Mouse (Mus musculus) G1E (cell line): ENCODE results near the gene Ccl2. TPM values are rescaled to one million over a fixed set of nuclear protein-coding genes. Genes with fewer than 3 reads are reported as not detected.

Experiments used
- ATAC-seq: 2 replicates; pipeline ENCODE4 v1.8.0; 2016; ENCODE audit warnings: mild to moderate bottlenecking; ENCODE audit not compliant: insufficient number of reproducible peaks, poor library complexity, low FRiP score, severe bottlenecking; ENCODE audit errors: extremely low read depth
- DNase-seq: peaks from one replicate; pipeline ENCODE4 v3.0.0; 2012; ENCODE audit warnings: low spot score
- H3K27me3 ChIP-seq: 2 replicates; pipeline ENCODE4 v1.6.1; 2012; ENCODE audit warnings: mild to moderate bottlenecking, low read length, inconsistent platforms; ENCODE audit not compliant: insufficient read depth
- H3K36me3 ChIP-seq: replicated peaks from 2 replicates; pipeline ENCODE3; 2012; ENCODE audit warnings: mild to moderate bottlenecking, inconsistent platforms
- H3K4me1 ChIP-seq: 2 replicates; pipeline ENCODE4 v1.6.1; 2012; ENCODE audit warnings: low read depth, low read length, inconsistent platforms, mixed read lengths; ENCODE audit not compliant: insufficient read depth
- H3K4me3 ChIP-seq: 2 replicates; pipeline ENCODE4 v1.5.1; 2012; ENCODE audit warnings: low read depth, mild to moderate bottlenecking, inconsistent platforms, low read length, moderate library complexity, mixed read lengths
- H3K9me3 ChIP-seq: replicated peaks from 2 replicates; pipeline ENCODE4 v1.6.1; 2012; ENCODE audit warnings: inconsistent platforms
- CTCF ChIP-seq: IDR thresholded peaks from 2 replicates; pipeline ENCODE4 v1.5.1; 2012; ENCODE audit warnings: low read depth, low read length, inconsistent platforms, mixed read lengths
- GATA1 ChIP-seq: IDR thresholded peaks from 2 replicates; pipeline ENCODE4 v1.6.1; 2012; ENCODE audit warnings: borderline replicate concordance, low read length, inconsistent platforms, mixed read lengths
- GATA2 ChIP-seq: IDR thresholded peaks from 2 replicates; pipeline ENCODE4 v1.6.1; 2012; ENCODE audit warnings: low read depth, low read length, inconsistent platforms, borderline replicate concordance
- POLR2AphosphoS5 ChIP-seq: IDR thresholded peaks from 2 replicates; pipeline ENCODE4 v1.6.1; 2012; ENCODE audit warnings: low read depth, low read length, inconsistent platforms; ENCODE audit not compliant: insufficient replicate concordance
- TAL1 ChIP-seq: conservative IDR thresholded peaks from 2 replicates; pipeline ENCODE4 v1.6.1; 2012; ENCODE audit warnings: low read depth, low read length, inconsistent platforms, mixed read lengths
- polyA plus RNA-seq: library from polyadenylated mRNA; stranded (reverse); fragments of >175 nt; gene quantifications from 2 replicates; pipeline ENCODE4 v1.2.3, GENCODE M21; 2012
- total RNA-seq, 2 experiments: library from RNA; stranded (forward) in 1 of 2; stranded (reverse) in 1 of 2; fragments of 200-1000 nt in 1 of 2; fragments of >200 nt in 1 of 2; fragmentation: Nextera tagmentation in 1 of 2; gene quantifications; 2 replicates each; pipeline ENCODE4 v1.2.3; 2014 to 2017

Gene Ccl2
- total and polyA plus RNA-seq, 3 experiments: not detected

GRCm38 (mm10) chr11:82004810-82005209, 30.6 kb upstream of the Ccl2 start:
- Histone ChIP-seq H3K4me1 (no peaks in the 10 kb centered on the region), H3K4me3 (no peak overlapping the region), H3K27me3 (no peaks in the 10 kb centered on the region), H3K36me3 (no peaks in the 10 kb centered on the region), H3K9me3 (peaks cover 67% of the 10 kb centered on the region)
- DNase-seq: no peak
- TF ChIP-seq POLR2AphosphoS5 (no peak), GATA2 (no peak), CTCF (no peak), TAL1 (no peak), GATA1 (no peak)
- ATAC-seq: no peak

- no peaks in the 10 kb centered on the region for H3K4me1 ChIP-seq
- ATAC-seq (no peak), DNase-seq (no peak)
- no peaks in the 10 kb centered on the region for H3K27me3 ChIP-seq
- no peaks in the 10 kb centered on the region for H3K36me3 ChIP-seq
- no peak for TF ChIP-seq GATA1
- no peak for TF ChIP-seq POLR2AphosphoS5
- no peak for TF ChIP-seq TAL1
- TF ChIP-seq GATA2: no peak
- TF ChIP-seq CTCF: no peak
- H3K9me3 ChIP-seq: peaks cover 67% of the 10 kb centered on the region
- H3K4me3 ChIP-seq: no peak overlapping the region
These were observed 28.5 kb upstream of the Ccl2 start for GRCm38 (mm10) chr11:82006796-82007423.

- H3K4me3 ChIP-seq: no peak overlapping the region
- H3K36me3 ChIP-seq: no peaks in the 10 kb centered on the region
- peaks cover 64% of the 10 kb centered on the region for H3K9me3 ChIP-seq
- DNase-seq: no peak
- no peaks in the 10 kb centered on the region for H3K27me3 ChIP-seq
- TF ChIP-seq TAL1: no peak
- TF ChIP-seq CTCF: no peak
- no peak for TF ChIP-seq POLR2AphosphoS5
- no peak for TF ChIP-seq GATA2
- no peak for TF ChIP-seq GATA1
- ATAC-seq: no peak
- no peaks in the 10 kb centered on the region for H3K4me1 ChIP-seq
These were observed 25.3 kb upstream of the Ccl2 start for GRCm38 (mm10) chr11:82010115-82010514.

- Histone ChIP-seq H3K36me3 (no peaks in the 10 kb centered on the region), H3K4me3 (no peak overlapping the region), H3K4me1 (no peaks in the 10 kb centered on the region), H3K9me3 (peaks cover 71% of the 10 kb centered on the region), H3K27me3 (no peaks in the 10 kb centered on the region)
- no peak for TF ChIP-seq GATA2
- no peak for TF ChIP-seq POLR2AphosphoS5
- ATAC-seq (no peak), DNase-seq (no peak)
These were observed 23.8 kb upstream of the Ccl2 start for GRCm38 (mm10) chr11:82011411-82012193.

- DNase-seq (no peak), ATAC-seq (no peak)
- Histone ChIP-seq H3K36me3 (no peaks in the 10 kb centered on the region), H3K27me3 (no peaks in the 10 kb centered on the region), H3K4me3 (no peak overlapping the region), H3K4me1 (no peaks in the 10 kb centered on the region), H3K9me3 (peaks cover 62% of the 10 kb centered on the region)
- TF ChIP-seq GATA1 (no peak), CTCF (no peak), POLR2AphosphoS5 (no peak), TAL1 (no peak), GATA2 (no peak)
These were observed 21.6 kb upstream of the Ccl2 start for GRCm38 (mm10) chr11:82013756-82014155.

- TF ChIP-seq GATA1: no peak
- TF ChIP-seq TAL1: no peak
- no peak for TF ChIP-seq POLR2AphosphoS5
- TF ChIP-seq GATA2: no peak
- TF ChIP-seq CTCF: no peak
- Histone ChIP-seq H3K27me3 (no peaks in the 10 kb centered on the region), H3K36me3 (no peaks in the 10 kb centered on the region), H3K4me3 (no peak overlapping the region), H3K9me3 (peaks cover 62% of the 10 kb centered on the region), H3K4me1 (no peaks in the 10 kb centered on the region)
- ATAC-seq: no peak
- no peak for DNase-seq
These were observed 20.3 kb upstream of the Ccl2 start for GRCm38 (mm10) chr11:82015066-82015465.
